Mouse (Mus musculus): ENCODE measurements around the gene Ntng2. TPM values are rescaled to one million over a fixed set of nuclear protein-coding genes. Genes with fewer than 3 reads are reported as not detected.
A peak's percentile ranks its signal among the peaks of the same experiment; 100 is the strongest.

Gene Ntng2
- polyA plus RNA-seq, 1 experiment, result not detected

GRCm38 (mm10) chr2:29253205-29253865 is 530 bp upstream of the Ntng2 start:
- no peak overlapping the region for H3K27ac ChIP-seq (ENCODE audit: insufficient read depth, low read depth, low read length)
- peaks cover 31% of the 10 kb centered on the region for H3K4me1 ChIP-seq (ENCODE audit: control insufficient read depth, insufficient read depth, low read length)
- H3K4me3 ChIP-seq (ENCODE audit: insufficient read depth, low read depth, low read length), result peak overlapping the region; percentile 61
- 5% methylated on average over 22 of the region's 22 CpGs for WGBS
- TF ChIP-seq CTCF (IDR thresholded peaks at IDR 0.05; ENCODE audit: insufficient read depth, low read depth, low read length) (no peak), POLR2A (IDR thresholded peaks at IDR 0.05; ENCODE audit: insufficient read depth, low read depth, low read length) (no peak)

- no peak overlapping the region for H3K27ac ChIP-seq (ENCODE audit: insufficient read depth, low read depth, low read length)
- under 1% methylated on average over 49 of the region's 49 CpGs for WGBS
- H3K4me3 ChIP-seq (ENCODE audit: insufficient read depth, low read depth, low read length), result peak overlapping the region; percentile 61
- TF ChIP-seq CTCF (IDR thresholded peaks at IDR 0.05; ENCODE audit: insufficient read depth, low read depth, low read length) (no peak), POLR2A (IDR thresholded peaks at IDR 0.05; ENCODE audit: insufficient read depth, low read depth, low read length) (0 out of 2 replicates have a peak, but pooled peaks have one; percentile 21)
- peaks cover 36% of the 10 kb centered on the region for H3K4me1 ChIP-seq (ENCODE audit: control insufficient read depth, insufficient read depth, low read length)
Measured at GRCm38 (mm10) chr2:29252059-29252598, 676 bp downstream of the Ntng2 start.

DNA sequence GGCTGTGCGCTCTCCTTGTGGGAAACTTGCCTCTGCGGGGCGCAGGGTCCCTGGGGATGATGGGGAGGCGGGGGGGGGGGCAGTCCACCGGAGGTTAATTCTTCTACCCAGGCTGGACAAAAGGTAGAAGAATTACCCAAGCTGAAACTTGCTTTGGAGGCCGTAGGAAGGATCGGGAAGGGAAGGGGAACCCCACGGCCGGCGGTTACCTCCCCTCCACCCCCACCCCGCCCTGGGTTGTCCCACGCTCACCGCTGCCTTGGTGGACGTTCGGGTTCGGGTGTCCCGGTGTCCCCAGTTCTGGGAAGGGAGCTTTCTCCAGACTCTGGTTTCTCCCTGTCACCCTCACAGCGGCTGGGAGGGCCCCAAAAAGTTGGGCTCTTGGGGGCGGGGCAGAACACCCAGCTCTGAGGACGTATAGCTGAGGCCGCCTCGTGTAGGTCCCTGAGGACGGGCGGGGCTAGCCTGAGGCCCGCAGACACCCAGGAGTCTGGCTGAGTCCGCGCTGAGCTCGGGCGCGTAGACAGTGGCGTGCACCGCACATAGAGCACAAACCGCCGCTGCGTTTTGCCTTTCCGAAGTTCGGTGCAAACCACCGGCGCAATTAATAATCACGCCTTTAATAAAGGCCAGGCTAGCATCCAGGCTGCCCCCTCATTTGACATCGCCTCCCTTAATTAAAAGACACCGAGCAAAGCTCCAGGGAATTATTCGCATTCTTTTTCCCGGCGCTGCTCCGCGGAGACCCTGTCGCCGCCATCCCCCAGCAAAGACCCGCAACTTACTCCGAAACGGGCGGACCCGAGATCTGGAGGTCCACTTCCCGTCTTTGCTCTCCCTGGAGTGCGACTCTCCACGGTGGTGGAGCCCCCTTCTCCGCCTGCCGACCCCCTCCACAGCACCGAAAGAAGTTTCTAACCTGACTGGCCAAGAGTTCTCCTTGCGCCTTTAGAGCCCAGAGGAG is 1.4 kb downstream of the Ntng2 start:
- Histone ChIP-seq H3K4me3 (ENCODE audit: insufficient read depth, low read depth, low read length) (peak overlapping the region; percentile 61), H3K27ac (ENCODE audit: insufficient read depth, low read depth, low read length) (no peak overlapping the region), H3K4me1 (ENCODE audit: control insufficient read depth, insufficient read depth, low read length) (peaks cover 38% of the 10 kb centered on the region)
- TF ChIP-seq CTCF (IDR thresholded peaks at IDR 0.05; ENCODE audit: insufficient read depth, low read depth, low read length) (no peak), POLR2A (IDR thresholded peaks at IDR 0.05; ENCODE audit: insufficient read depth, low read depth, low read length) (no peak)
- under 1% methylated on average over 61 of the region's 61 CpGs for WGBS

GRCm38 (mm10) chr2:29250263-29251094 is 2.3 kb downstream of the Ntng2 start:
- TF ChIP-seq POLR2A (IDR thresholded peaks at IDR 0.05; ENCODE audit: insufficient read depth, low read depth, low read length) (no peak), CTCF (IDR thresholded peaks at IDR 0.05; ENCODE audit: insufficient read depth, low read depth, low read length) (no peak)
- Histone ChIP-seq H3K27ac (ENCODE audit: insufficient read depth, low read depth, low read length) (no peak overlapping the region), H3K4me1 (ENCODE audit: control insufficient read depth, insufficient read depth, low read length) (peaks cover 43% of the 10 kb centered on the region), H3K4me3 (ENCODE audit: insufficient read depth, low read depth, low read length) (peak overlapping the region; percentile 14)
- WGBS, result 9% methylated on average over 44 of the region's 44 CpGs

DNA sequence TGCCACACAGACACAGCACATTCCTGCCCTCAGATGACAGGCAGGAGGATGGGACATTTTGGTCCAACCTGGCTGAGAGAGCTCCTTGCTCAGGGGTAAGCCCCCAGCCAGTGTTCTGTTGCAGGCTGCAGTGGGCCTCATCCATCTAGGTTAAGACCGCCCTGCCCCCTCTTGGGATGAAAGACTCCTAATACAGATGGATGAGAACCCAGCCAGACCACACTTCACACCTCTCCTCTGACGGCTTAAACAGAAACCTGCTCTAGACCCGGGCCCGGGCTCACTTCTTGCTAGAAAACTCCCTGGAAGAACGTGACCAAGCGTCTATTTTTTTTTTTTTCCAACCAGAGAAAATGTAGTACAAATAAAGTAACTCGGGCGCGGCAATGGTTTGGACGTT is 3.0 kb downstream of the Ntng2 start:
- TF ChIP-seq CTCF (IDR thresholded peaks at IDR 0.05; ENCODE audit: insufficient read depth, low read depth, low read length) (no peak), POLR2A (IDR thresholded peaks at IDR 0.05; ENCODE audit: insufficient read depth, low read depth, low read length) (no peak)
- Histone ChIP-seq H3K27ac (ENCODE audit: insufficient read depth, low read depth, low read length) (no peak overlapping the region), H3K4me3 (ENCODE audit: insufficient read depth, low read depth, low read length) (no peak overlapping the region; the same call in 1 of the 2 replicates), H3K4me1 (ENCODE audit: control insufficient read depth, insufficient read depth, low read length) (peaks cover 46% of the 10 kb centered on the region)
- WGBS, result 35% methylated on average over 10 of the region's 10 CpGs

GRCm38 (mm10) chr2:29248551-29248950 is 4.3 kb downstream of the Ntng2 start:
- 66% methylated on average over 3 of the region's 3 CpGs for WGBS
- TF ChIP-seq POLR2A (IDR thresholded peaks at IDR 0.05; ENCODE audit: insufficient read depth, low read depth, low read length) (no peak), CTCF (IDR thresholded peaks at IDR 0.05; ENCODE audit: insufficient read depth, low read depth, low read length) (no peak)
- peaks cover 43% of the 10 kb centered on the region for H3K4me1 ChIP-seq (ENCODE audit: control insufficient read depth, insufficient read depth, low read length)
- H3K27ac ChIP-seq (ENCODE audit: insufficient read depth, low read depth, low read length), result no peak overlapping the region
- H3K4me3 ChIP-seq (ENCODE audit: insufficient read depth, low read depth, low read length), result no peak overlapping the region

DNA sequence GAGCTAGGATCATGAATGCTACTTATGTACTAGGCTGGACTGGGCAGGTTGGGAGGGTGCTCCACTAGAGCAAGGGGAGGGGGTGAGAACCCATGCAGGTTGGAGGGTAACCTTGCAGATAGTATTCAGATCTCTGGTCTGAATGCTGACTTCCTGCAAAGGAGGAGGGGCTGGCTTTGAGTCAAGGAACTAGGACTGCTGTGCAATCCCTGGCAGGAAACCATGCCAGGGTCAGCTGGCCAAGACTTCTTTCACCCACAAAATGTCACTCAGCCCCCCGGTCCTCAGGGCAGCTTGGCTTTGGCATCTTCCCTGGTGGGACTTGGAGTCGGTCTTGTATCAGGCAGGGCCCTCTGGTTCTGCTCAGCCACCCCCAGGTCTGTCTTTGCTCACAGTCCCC is 5.4 kb downstream of the Ntng2 start:
- WGBS, result 55% methylated on average over 2 of the region's 2 CpGs
- TF ChIP-seq POLR2A (IDR thresholded peaks at IDR 0.05; ENCODE audit: insufficient read depth, low read depth, low read length) (no peak), CTCF (IDR thresholded peaks at IDR 0.05; ENCODE audit: insufficient read depth, low read depth, low read length) (no peak)
- Histone ChIP-seq H3K4me1 (ENCODE audit: control insufficient read depth, insufficient read depth, low read length) (peaks cover 36% of the 10 kb centered on the region), H3K27ac (ENCODE audit: insufficient read depth, low read depth, low read length) (no peak overlapping the region), H3K4me3 (ENCODE audit: insufficient read depth, low read depth, low read length) (no peak overlapping the region)

DNA sequence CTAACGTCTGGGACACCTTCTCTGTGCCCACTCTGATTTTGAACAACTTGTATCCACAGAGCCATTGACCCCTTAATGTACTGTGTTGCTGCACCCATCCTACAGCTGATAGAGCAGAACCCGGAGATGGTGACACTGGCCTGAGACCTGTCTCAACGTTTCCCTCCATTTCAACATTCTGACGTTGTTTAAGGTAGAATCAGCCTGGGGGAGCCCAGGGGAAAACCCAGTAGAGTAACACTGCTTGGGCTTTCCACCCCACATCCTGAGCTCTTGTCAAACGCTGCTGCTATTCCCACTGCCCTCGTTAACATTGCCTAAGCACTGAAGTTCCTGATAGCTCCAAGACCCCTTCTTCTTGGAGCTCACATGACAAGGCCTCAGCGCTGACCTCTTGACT is 5.9 kb downstream of the Ntng2 start:
- Histone ChIP-seq H3K4me3 (ENCODE audit: insufficient read depth, low read depth, low read length) (no peak overlapping the region), H3K4me1 (ENCODE audit: control insufficient read depth, insufficient read depth, low read length) (peaks cover 35% of the 10 kb centered on the region), H3K27ac (ENCODE audit: insufficient read depth, low read depth, low read length) (no peak overlapping the region)
- WGBS, result 81% methylated on average over 7 of the region's 7 CpGs
- TF ChIP-seq POLR2A (IDR thresholded peaks at IDR 0.05; ENCODE audit: insufficient read depth, low read depth, low read length) (no peak), CTCF (IDR thresholded peaks at IDR 0.05; ENCODE audit: insufficient read depth, low read depth, low read length) (no peak)
